Mouse (Mus musculus): ENCODE data around the gene Pus10. TPM values are rescaled to one million over a fixed set of nuclear protein-coding genes. Genes with fewer than 3 reads are reported as not detected.

The Pus10 gene
- 10 to 100 TPM; 14.1 to 14.5 TPM for total RNA-seq (2021)

- DNase-seq (ENCODE audit: extremely low spot score in 1 of 2, low spot score in 1 of 2) = no peak
Measured at GRCm38 (mm10) chr11:23665311-23665786, at the start of gene Pus10. Gene Pus10, plus strand, starts transcription at chr11:23665674.

- no peak for DNase-seq (ENCODE audit: extremely low spot score in 1 of 2, low spot score in 1 of 2)
Measured at GRCm38 (mm10) chr11:23618995-23619394, 46.5 kb upstream of the Pus10 start.

GRCm38 (mm10) chr11:23630664-23631063 is 34.8 kb upstream of the Pus10 start:
- DNase-seq (ENCODE audit: extremely low spot score in 1 of 2, low spot score in 1 of 2) = no peak

GRCm38 (mm10) chr11:23632945-23633878 is 32.3 kb upstream of the Pus10 start, which contains the start of gene 0610010F05Rik:
Gene 0610010F05Rik, minus strand, starts transcription at chr11:23633639.
- peak; percentile 58 to 62 for DNase-seq (ENCODE audit: extremely low spot score in 1 of 2, low spot score in 1 of 2)

- no peak for DNase-seq (ENCODE audit: extremely low spot score in 1 of 2, low spot score in 1 of 2)
Measured at GRCm38 (mm10) chr11:23633879-23634215, 31.6 kb upstream of the Pus10 start.

- DNase-seq (ENCODE audit: extremely low spot score in 1 of 2, low spot score in 1 of 2) = no peak
Measured at GRCm38 (mm10) chr11:23634573-23634972, 30.9 kb upstream of the Pus10 start.

GRCm38 (mm10) chr11:23647431-23647830 is 18.0 kb upstream of the Pus10 start:
- DNase-seq (ENCODE audit: extremely low spot score in 1 of 2, low spot score in 1 of 2) = no peak

GRCm38 (mm10) chr11:23647835-23648234 is 17.6 kb upstream of the Pus10 start:
- no peak for DNase-seq (ENCODE audit: extremely low spot score in 1 of 2, low spot score in 1 of 2)

- no peak for DNase-seq (ENCODE audit: extremely low spot score in 1 of 2, low spot score in 1 of 2)
Measured at GRCm38 (mm10) chr11:23653666-23654065, 11.8 kb upstream of the Pus10 start.

- no peak for DNase-seq (ENCODE audit: extremely low spot score in 1 of 2, low spot score in 1 of 2)
Measured at GRCm38 (mm10) chr11:23657791-23658190, 7.7 kb upstream of the Pus10 start.

GRCm38 (mm10) chr11:23664232-23664631 is 1.2 kb upstream of the Pus10 start:
- DNase-seq (ENCODE audit: extremely low spot score in 1 of 2, low spot score in 1 of 2) = no peak

GRCm38 (mm10) chr11:23665798-23666501 is 476 bp downstream of the Pus10 start, which contains the start of gene Pex13:
Gene Pex13, minus strand, starts transcription at chr11:23665959.
- peak; percentile 83 to 91 for DNase-seq (ENCODE audit: extremely low spot score in 1 of 2, low spot score in 1 of 2)

GRCm38 (mm10) chr11:23666526-23666925 is 1.1 kb downstream of the Pus10 start:
- DNase-seq (ENCODE audit: extremely low spot score in 1 of 2, low spot score in 1 of 2) = no peak

GRCm38 (mm10) chr11:23667128-23667527 is 1.7 kb downstream of the Pus10 start:
- DNase-seq (ENCODE audit: extremely low spot score in 1 of 2, low spot score in 1 of 2) = no peak

GRCm38 (mm10) chr11:23672256-23672749 is 6.8 kb downstream of the Pus10 start:
- DNase-seq (ENCODE audit: extremely low spot score in 1 of 2, low spot score in 1 of 2) = no peak

GRCm38 (mm10) chr11:23676100-23676499 is 10.6 kb downstream of the Pus10 start:
- DNase-seq (ENCODE audit: extremely low spot score in 1 of 2, low spot score in 1 of 2) = no peak

- DNase-seq (ENCODE audit: extremely low spot score in 1 of 2, low spot score in 1 of 2) = peak; percentile 10 to 74
Measured at GRCm38 (mm10) chr11:23679044-23679642, 13.7 kb downstream of the Pus10 start.

- DNase-seq (ENCODE audit: extremely low spot score in 1 of 2, low spot score in 1 of 2) = no peak
Measured at GRCm38 (mm10) chr11:23680435-23680950, 15.0 kb downstream of the Pus10 start.

GRCm38 (mm10) chr11:23682561-23682960 is 17.1 kb downstream of the Pus10 start:
- no peak for DNase-seq (ENCODE audit: extremely low spot score in 1 of 2, low spot score in 1 of 2)

GRCm38 (mm10) chr11:23686671-23687070 is 21.2 kb downstream of the Pus10 start:
- DNase-seq (ENCODE audit: extremely low spot score in 1 of 2, low spot score in 1 of 2) = no peak

Measured in layer of hippocampus, postnatal 25 days (tissue).